Mouse (Mus musculus) testis, postnatal 14 days (tissue): Measurements from ENCODE around the gene Hk1.

Source experiments
- DNase-seq: peaks from one replicate; pipeline ENCODE4 v3.0.0; 2021; ENCODE audit warnings: low spot score

The Hk1 gene

GRCm38 (mm10) chr10:62221647-62222046 is 158.1 kb downstream of the Hk1 start:
- no peak for DNase-seq

- DNase-seq: no peak
Observed at GRCm38 (mm10) chr10:62220732-62221514, 158.8 kb downstream of the Hk1 start.
